Mouse (Mus musculus) inflammation-experienced regulatory T-cells (primary cell): ENCODE results near the gene Krba1. TPM values are rescaled to one million over a fixed set of nuclear protein-coding genes. Genes with fewer than 3 reads are reported as not detected.

Source experiments
- polyA plus RNA-seq, 2 experiments: library from polyadenylated mRNA; unstranded; fragments of 100-300 nt; shearing (Covaris generic); gene quantifications; one replicate each; pipeline ENCODE4 v1.2.1; 2017

Krba1 gene
- 10 to 100 TPM; 25.2 to 28.0 TPM for polyA plus RNA-seq

DNA sequence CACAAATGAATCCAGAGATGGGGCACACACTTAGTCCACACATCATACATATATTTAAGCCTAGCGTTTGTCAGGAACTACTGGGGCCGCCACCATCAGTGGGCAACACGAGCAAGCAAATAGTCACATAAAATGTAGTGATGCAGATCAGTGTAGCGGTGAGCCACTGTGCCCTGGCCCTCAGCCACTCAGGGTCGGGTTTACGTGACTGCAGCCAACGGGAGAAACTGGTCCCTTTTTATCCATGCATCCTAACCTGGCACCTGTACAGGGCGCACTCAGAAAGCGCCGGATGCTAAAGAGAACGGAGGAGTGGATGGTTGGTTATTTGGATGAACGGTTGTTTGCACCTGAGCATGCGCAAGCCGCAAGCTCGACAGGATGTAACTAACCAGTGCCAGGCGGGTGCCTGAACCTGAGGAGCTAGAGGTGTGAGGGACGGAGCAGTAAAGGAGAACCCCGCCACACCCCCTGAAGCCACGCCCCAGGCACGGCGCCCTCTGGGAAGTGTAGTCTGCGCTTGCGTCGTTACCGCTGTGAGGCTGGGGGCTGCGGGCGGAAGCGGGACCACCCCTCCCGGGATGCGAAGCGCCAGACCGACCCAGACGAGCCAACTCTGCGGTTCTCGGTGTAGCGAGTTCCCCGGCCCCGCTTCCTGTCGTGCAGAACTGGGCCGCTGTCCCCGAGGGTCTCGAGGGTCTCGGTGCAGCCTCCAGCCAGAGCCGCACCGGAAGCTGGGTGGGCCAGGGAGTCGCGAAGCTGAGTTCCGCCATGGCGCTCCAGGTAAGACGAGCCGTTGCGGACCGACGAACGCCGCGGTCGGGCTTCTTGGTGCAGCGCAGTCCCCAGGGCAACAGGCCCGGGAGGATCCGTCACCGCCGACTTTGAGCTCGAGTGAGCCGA is at the start of gene Krba1:
Gene Krba1 (plus strand): TSS at position 482 of the 903 bp plus-strand sequence.

DNA sequence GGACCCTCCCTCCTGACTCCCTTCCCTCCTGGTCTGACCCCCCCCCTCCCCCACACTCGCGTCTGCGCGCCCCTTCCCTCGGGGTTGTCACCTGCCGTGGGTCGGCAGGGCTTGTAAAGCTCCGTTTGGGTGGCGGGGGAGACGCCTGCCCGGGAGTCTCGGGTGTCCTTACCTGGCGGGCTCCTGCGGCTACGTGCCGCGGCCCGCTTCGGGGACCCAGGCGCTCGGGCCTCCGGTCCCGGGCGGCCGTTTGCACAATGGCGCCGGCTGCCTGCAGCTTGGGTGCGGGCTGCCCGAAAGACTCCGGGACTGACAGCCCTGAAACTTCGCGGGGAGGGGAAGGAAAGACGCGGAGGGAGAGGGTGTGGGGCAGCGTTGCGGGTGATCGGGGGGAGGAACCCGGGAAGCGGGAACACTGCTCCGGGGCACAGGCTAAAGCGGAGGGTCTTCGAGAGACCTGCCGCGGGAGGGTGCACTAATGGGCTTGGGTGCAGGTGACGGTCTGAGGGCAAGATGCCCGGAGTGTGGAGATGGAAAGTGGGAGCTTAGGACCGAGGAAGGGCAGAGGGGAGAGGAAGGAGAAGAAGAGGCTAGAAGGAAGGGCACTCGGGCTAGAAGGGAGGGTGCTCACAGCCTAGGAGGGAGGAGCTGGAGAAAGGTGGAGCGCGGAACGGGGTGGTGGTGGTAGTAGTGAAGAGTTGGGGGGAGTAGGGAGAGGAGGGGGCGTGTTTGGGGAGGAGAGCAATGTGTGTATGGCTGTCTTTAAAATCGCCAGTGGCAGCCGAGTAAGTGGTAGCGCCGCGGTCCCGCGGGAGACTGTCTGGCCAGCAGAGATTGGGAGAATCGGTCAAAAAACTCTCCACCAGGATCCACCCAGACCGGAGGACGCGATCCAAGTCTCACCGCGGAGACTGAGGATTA is 50.1 kb downstream of the Krba1 start, which contains the start of gene Zfp467:
Gene Zfp467 (minus strand): TSS at position 645 of the 921 bp plus-strand sequence.

DNA sequence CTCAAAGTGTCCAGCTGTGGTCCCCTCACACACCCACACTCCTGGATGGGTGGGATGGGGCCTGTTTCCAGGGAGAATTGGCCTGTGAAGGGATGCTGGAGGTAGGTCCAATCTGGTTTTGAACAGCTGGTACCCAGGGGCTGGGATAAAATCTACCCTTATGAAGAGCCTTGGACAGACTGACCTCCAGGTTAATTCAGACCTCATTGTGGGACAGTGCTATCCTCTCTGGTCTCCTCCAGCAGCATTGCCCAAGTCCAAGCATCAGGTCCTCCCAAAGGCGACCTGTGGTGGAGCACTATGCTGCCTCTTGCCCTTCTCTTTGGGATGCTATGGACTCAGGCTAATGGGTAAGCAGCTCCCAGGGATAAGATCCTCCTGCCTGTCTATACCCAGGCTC is 52.5 kb downstream of the Krba1 start, which contains the start of gene Sspo:
Gene Sspo (plus strand): TSS at position 301 of the 400 bp plus-strand sequence.

Other genes with a start within 250 kb of the Krba1 start
- gene Zfp467, start 50.2 kb downstream of the Krba1 start, polyA plus RNA-seq: 10 to 100 TPM; 22.3 to 29.7 TPM
- gene Sspo, start 52.6 kb downstream of the Krba1 start, polyA plus RNA-seq: 1 to 10 TPM in 1 of 2 experiments, under 1 TPM in 1; 0.74 to 1.2 TPM
- gene Atp6v0e2, start 142.0 kb downstream of the Krba1 start, polyA plus RNA-seq: 1 to 10 TPM in 1 of 2 experiments, not detected in 1; 4.7 TPM
- 10 to 100 TPM; 11.3 to 50.4 TPM for gene Lrrc61, start 159.2 kb downstream of the Krba1 start, polyA plus RNA-seq
- gene Rarres2, start 177.2 kb downstream of the Krba1 start, polyA plus RNA-seq: under 1 TPM in 1 of 2 experiments, not detected in 1; 0.23 TPM
- not detected for gene Gm45021, start 194.0 kb downstream of the Krba1 start, polyA plus RNA-seq
- 1 to 10 TPM; 5.7 to 5.9 TPM for gene Repin1, start 198.3 kb downstream of the Krba1 start, polyA plus RNA-seq
- not detected for gene Gm44965, start 198.4 kb downstream of the Krba1 start, polyA plus RNA-seq
- gene Zfp775, start 206.5 kb downstream of the Krba1 start, polyA plus RNA-seq: 1 to 10 TPM; 7.8 to 9.4 TPM
- gene AI854703, start 231.2 kb downstream of the Krba1 start, polyA plus RNA-seq: 1 to 10 TPM; 3.7 to 4.2 TPM